Mouse (Mus musculus) embryonic facial prominence, embryonic 12.5 days (tissue): ENCODE results near the gene Ggta1. TPM values are rescaled to one million over a fixed set of nuclear protein-coding genes. Genes with fewer than 3 reads are reported as not detected.
A peak's percentile ranks its signal among the peaks of the same experiment; 100 is the strongest.

ENCODE experiments used
- ATAC-seq: fragments of 200-750 bp; cut with Nextera tagmentation; 2 replicates; pipeline ENCODE4 v1.8.0; 2017; ENCODE audit not compliant: insufficient number of reproducible peaks, insufficient read depth, low FRiP score, low TSS enrichment
- H3K27ac ChIP-seq: fragments of 300-500 bp; sonication (generic); 2 replicates; pipeline ENCODE4 v1.5.1; 2016; ENCODE audit warnings: mild to moderate bottlenecking
- H3K27me3 ChIP-seq: fragments of 300-500 bp; sonication (generic); 2 replicates; pipeline ENCODE4 v1.6.1; 2016; ENCODE audit warnings: mild to moderate bottlenecking, moderate library complexity
- H3K36me3 ChIP-seq: fragments of 300-500 bp; sonication (generic); 2 replicates; pipeline ENCODE4 v1.6.1; 2016; ENCODE audit warnings: mild to moderate bottlenecking
- H3K4me1 ChIP-seq: fragments of 300-500 bp; sonication (generic); 2 replicates; pipeline ENCODE4 v1.6.1; 2016
- H3K4me2 ChIP-seq: fragments of 300-500 bp; sonication (generic); replicated peaks from 2 replicates; pipeline ENCODE4 v1.6.1; 2016; ENCODE audit warnings: mild to moderate bottlenecking, moderate library complexity
- H3K4me3 ChIP-seq: fragments of 300-500 bp; sonication (generic); 2 replicates; pipeline ENCODE4 v1.5.1; 2016; ENCODE audit warnings: mild to moderate bottlenecking
- H3K9ac ChIP-seq: fragments of 300-500 bp; sonication (generic); 2 replicates; pipeline ENCODE4 v1.6.1; 2016; ENCODE audit warnings: mild to moderate bottlenecking, moderate library complexity
- H3K9me3 ChIP-seq: fragments of 300-500 bp; sonication (generic); 2 replicates; pipeline ENCODE4 v1.6.1; 2016; ENCODE audit warnings: mild to moderate bottlenecking, moderate library complexity
- WGBS: fragments of 180-500 bp; shearing (Covaris S2); methylation state at CpG from one replicate; pipeline ENCODE4 v1.1.7; 2016; 5-methylcytosine and 5-hydroxymethylcytosine counted together
- polyA plus RNA-seq: library from polyadenylated mRNA; unstranded; fragments of >200 nt; fragmentation: Nextera tagmentation; extraction: Ambion mirVana; gene quantifications from 2 replicates; pipeline ENCODE4 v1.2.1, GENCODE M21; 2016

Ggta1 gene
- 9.8 and 10.8 TPM in 2 replicates for polyA plus RNA-seq

GRCm38 (mm10) chr2:35462791-35463281 is at the start of gene Ggta1:
Gene Ggta1 (minus strand): TSS chr2:35463231.
- peak within 1 kb of the TSS; percentile 75 for H3K9ac ChIP-seq
- no peaks in the 10 kb centered on the region for H3K9me3 ChIP-seq
- 0 out of 2 replicates have a peak within 1 kb of the TSS, but pooled peaks have one; percentile 30 for H3K27ac ChIP-seq
- H3K27me3 ChIP-seq, result peaks cover 9% of the 10 kb centered on the region; the same call in 1 of the 2 replicates
- H3K36me3 ChIP-seq, result no peaks in the 10 kb centered on the region
- H3K4me1 ChIP-seq, result peaks cover 30% of the 10 kb centered on the region
- no peak for ATAC-seq
- H3K4me2 ChIP-seq, result peak within 1 kb of the TSS; percentile 98
- WGBS, result 16% methylated on average over 7 of the region's 7 CpGs
- H3K4me3 ChIP-seq, result peak within 1 kb of the TSS; percentile 52

DNA sequence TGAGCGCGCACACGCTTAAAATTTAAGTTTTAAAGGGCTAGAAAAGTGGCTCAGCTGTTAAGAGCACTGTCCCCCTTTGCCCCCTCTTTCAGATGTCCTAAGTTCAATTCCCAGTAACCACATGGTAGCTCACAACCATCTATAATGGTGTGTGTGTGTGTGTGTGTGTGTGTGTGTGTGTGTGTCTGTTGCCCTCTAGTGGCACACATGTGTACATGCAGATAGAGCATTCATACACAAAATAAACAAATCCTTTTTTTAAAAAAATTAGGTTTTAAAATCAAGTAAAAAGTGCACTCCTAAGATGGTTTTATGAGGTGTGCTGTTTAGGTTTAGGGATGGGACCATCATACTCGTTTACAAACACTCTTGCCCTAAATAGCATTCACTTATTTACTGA is 49.2 kb upstream of the Ggta1 start:
- WGBS, result 94% methylated on average over 4 of the region's 4 CpGs
- Histone ChIP-seq H3K27me3 (no peaks in the 10 kb centered on the region), H3K4me3 (no peak overlapping the region), H3K9ac (no peak overlapping the region), H3K4me2 (no peak overlapping the region), H3K9me3 (no peaks in the 10 kb centered on the region), H3K27ac (no peak overlapping the region), H3K4me1 (peaks cover 42% of the 10 kb centered on the region), H3K36me3 (no peaks in the 10 kb centered on the region)
- no peak for ATAC-seq

DNA sequence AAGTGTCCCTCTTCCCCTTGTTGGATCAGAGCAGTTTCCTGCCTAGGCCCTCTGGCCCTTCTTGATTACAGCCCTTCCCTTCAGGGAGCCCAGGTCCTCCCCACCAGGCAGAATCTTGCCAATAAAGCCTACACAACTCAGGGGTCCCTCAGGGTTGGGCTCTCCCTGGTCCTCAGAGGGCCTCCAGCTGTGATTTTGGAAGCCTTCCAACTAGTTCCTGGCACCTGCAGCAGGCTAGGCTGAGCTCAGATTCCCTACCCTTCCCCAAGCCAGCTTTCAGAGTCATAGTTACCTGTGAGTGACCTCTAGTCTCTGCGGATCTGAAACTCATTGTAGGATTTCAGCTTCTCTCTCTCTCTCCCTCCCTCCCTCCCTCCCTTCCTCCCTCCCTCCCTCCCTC is 47.9 kb upstream of the Ggta1 start:
- H3K4me3 ChIP-seq, result no peak overlapping the region
- H3K36me3 ChIP-seq, result no peaks in the 10 kb centered on the region
- no peaks in the 10 kb centered on the region for H3K27me3 ChIP-seq
- no peaks in the 10 kb centered on the region for H3K9me3 ChIP-seq
- no peak overlapping the region for H3K27ac ChIP-seq
- peaks cover 50% of the 10 kb centered on the region for H3K4me1 ChIP-seq
- WGBS, result 36% methylated on average over 1 of the region's 1 CpGs
- no peak overlapping the region for H3K4me2 ChIP-seq
- H3K9ac ChIP-seq, result no peak overlapping the region
- ATAC-seq, result no peak

DNA sequence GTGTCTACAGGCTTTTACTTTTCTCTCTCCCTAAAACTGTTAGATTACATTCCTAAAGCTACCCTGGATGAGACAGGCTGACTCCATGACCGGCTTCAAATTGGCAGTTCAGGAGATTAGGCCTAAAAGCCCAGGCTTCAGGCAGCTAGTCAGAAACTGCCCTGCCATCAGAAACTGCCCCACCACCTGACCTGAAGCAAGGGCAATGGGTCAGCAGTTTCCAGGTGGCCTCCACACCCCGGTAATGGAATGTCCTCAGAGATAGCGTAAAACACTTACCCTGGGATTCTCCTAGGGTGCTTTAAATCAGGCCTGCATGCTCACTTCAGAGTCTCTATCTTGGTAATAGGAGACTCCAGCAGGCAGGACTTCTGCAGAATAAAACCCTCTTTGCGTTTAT is 46.9 kb upstream of the Ggta1 start:
- WGBS, result 49% methylated on average over 4 of the region's 4 CpGs
- Histone ChIP-seq H3K27me3 (no peaks in the 10 kb centered on the region), H3K4me1 (peaks cover 50% of the 10 kb centered on the region), H3K9me3 (no peaks in the 10 kb centered on the region), H3K9ac (no peak overlapping the region), H3K4me3 (no peak overlapping the region), H3K36me3 (no peaks in the 10 kb centered on the region), H3K27ac (peak overlapping the region; percentile 48; the same call in 1 of the 2 replicates), H3K4me2 (no peak overlapping the region)
- no peak for ATAC-seq

- Histone ChIP-seq H3K4me2 (no peak overlapping the region), H3K9me3 (no peaks in the 10 kb centered on the region), H3K27ac (no peak overlapping the region), H3K27me3 (no peaks in the 10 kb centered on the region), H3K4me3 (no peak overlapping the region), H3K9ac (no peak overlapping the region), H3K4me1 (peaks cover 49% of the 10 kb centered on the region), H3K36me3 (no peaks in the 10 kb centered on the region)
- ATAC-seq, result no peak
- 16% methylated on average over 6 of the region's 6 CpGs for WGBS
Measured at GRCm38 (mm10) chr2:35509343-35509667, 46.3 kb upstream of the Ggta1 start.

GRCm38 (mm10) chr2:35508597-35509342 is 45.7 kb upstream of the Ggta1 start:
- H3K36me3 ChIP-seq, result no peaks in the 10 kb centered on the region
- 25% methylated on average over 10 of the region's 10 CpGs for WGBS

GRCm38 (mm10) chr2:35507191-35507511 is 44.1 kb upstream of the Ggta1 start:
- ATAC-seq, result no peak
- 49% methylated on average over 9 of the region's 9 CpGs for WGBS
- no peaks in the 10 kb centered on the region for H3K27me3 ChIP-seq
- no peak overlapping the region for H3K4me2 ChIP-seq
- no peak overlapping the region for H3K9ac ChIP-seq
- no peak overlapping the region for H3K27ac ChIP-seq
- no peak overlapping the region for H3K4me3 ChIP-seq
- peaks cover 59% of the 10 kb centered on the region for H3K4me1 ChIP-seq
- no peaks in the 10 kb centered on the region for H3K9me3 ChIP-seq
- no peaks in the 10 kb centered on the region for H3K36me3 ChIP-seq

More at GRCm38 (mm10) chr2:35508597-35509342, 45.7 kb upstream of the Ggta1 start:
- no peak overlapping the region for H3K4me3 ChIP-seq
- no peaks in the 10 kb centered on the region for H3K9me3 ChIP-seq
- no peak overlapping the region for H3K9ac ChIP-seq
- no peak for ATAC-seq
- no peak overlapping the region for H3K4me2 ChIP-seq
- H3K27me3 ChIP-seq, result no peaks in the 10 kb centered on the region
- peak overlapping the region; percentile 58 for H3K27ac ChIP-seq
- H3K4me1 ChIP-seq, result peaks cover 49% of the 10 kb centered on the region

DNA sequence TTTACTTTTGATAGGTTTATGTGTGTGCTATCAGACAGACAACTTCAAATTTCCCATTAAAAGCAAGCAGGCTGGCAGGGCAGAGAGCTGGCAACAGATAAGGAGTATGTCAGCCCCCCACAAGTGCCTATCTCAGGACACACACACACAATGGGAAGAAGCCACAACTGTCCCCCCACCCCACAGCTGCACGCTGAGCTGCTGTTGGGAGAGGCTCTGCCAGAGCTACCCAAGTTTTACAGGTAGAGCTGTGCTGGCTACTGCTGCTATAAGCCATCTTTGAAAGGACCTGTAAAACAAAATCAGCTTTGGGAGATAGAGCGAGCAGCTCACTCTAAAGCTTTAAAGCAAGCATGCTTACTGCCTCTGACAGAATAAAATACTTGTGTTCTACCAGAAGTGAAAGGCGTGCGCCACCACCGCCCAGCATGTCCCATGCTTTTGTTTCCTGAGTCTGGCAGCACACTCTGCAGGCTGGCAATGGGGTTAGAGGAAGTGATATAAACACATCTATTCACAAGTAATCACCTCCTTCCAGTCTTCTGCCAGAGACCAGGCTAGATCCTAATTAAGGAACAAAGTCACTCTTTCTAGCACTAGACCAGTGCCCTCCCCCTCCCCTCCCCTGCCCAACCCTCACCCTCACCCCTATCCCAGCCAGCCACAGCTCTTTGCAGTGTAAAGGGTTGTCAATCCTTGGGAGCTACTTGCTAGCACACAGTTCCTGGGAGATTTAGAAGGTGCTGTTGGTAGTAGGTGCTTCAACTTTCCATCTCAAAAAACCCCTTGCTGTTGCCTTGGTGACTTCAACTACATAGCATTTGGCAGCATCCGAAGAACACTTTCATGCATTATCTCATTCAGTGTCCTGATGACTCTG is 43.5 kb upstream of the Ggta1 start:
- Histone ChIP-seq H3K9me3 (no peaks in the 10 kb centered on the region), H3K27me3 (no peaks in the 10 kb centered on the region), H3K4me3 (no peak overlapping the region), H3K9ac (no peak overlapping the region), H3K27ac (no peak overlapping the region), H3K36me3 (no peaks in the 10 kb centered on the region), H3K4me2 (no peak overlapping the region), H3K4me1 (peaks cover 62% of the 10 kb centered on the region)
- no peak for ATAC-seq
- WGBS, result 60% methylated on average over 6 of the region's 6 CpGs

GRCm38 (mm10) chr2:35505519-35506286 is 42.7 kb upstream of the Ggta1 start:
- H3K4me2 ChIP-seq, result no peak overlapping the region
- ATAC-seq, result no peak
- no peak overlapping the region for H3K9ac ChIP-seq
- peaks cover 59% of the 10 kb centered on the region for H3K4me1 ChIP-seq
- peak overlapping the region; percentile 14; the same call in 1 of the 2 replicates for H3K27ac ChIP-seq
- 84% methylated on average over 6 of the region's 6 CpGs for WGBS
- no peaks in the 10 kb centered on the region for H3K27me3 ChIP-seq
- H3K4me3 ChIP-seq, result no peak overlapping the region
- H3K36me3 ChIP-seq, result no peaks in the 10 kb centered on the region
- no peaks in the 10 kb centered on the region for H3K9me3 ChIP-seq

DNA sequence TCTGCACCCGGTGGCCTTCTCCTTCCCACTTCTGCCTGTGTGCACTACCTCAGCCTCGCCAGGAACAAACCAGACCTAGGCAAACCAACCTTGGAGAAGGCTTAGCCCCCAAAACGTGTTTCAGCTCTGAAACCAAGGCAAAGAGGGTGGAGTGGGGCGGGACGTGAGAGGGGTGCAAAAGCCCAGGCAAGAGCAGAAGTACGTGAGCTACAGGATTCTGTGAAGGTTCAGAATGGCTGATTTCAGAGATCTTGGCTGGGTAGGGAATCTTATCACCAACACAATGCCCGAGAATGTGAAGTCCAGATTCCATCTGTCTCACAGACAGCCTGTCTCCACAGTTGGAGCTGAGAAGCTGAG is 41.4 kb upstream of the Ggta1 start:
- ATAC-seq, result no peak
- no peak overlapping the region for H3K4me2 ChIP-seq
- H3K9ac ChIP-seq, result no peak overlapping the region
- H3K4me3 ChIP-seq, result no peak overlapping the region
- H3K9me3 ChIP-seq, result no peaks in the 10 kb centered on the region
- no peaks in the 10 kb centered on the region for H3K27me3 ChIP-seq
- WGBS, result 39% methylated on average over 7 of the region's 7 CpGs
- H3K36me3 ChIP-seq, result no peaks in the 10 kb centered on the region
- peak overlapping the region; percentile 81 for H3K27ac ChIP-seq
- peaks cover 52% of the 10 kb centered on the region for H3K4me1 ChIP-seq

DNA sequence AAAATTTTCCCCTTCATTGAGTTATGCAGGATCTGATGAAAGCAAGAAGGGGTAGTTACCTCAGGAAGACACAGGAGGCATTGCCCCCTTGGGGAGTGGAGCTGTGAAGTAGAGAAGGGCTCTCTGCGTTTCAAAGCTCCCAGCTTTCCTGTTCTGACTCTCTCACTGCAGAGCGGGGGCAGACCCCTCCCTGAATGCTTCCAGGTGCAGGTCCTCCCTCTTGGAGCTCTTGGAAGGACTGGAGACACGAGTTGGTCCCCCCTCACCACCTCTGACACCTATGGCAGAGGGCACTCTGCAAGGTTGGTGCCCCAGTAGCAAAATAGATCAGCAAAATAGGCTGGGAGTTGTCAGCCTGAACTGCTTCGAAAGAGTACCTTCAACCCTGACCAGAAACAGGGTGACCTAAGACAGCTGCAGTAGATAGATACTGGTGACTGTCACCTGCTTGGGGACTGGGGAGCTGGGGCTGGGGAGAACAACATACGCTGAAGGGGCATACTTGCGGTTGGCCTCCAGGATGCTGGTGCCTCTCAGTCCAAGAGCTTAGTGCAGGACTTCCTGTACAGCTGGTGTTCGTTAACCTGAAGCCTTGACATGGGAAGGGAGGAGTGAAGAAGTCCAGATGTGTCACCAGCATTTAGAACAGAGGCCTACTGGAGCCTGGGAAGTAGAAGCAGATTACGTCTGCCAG is 40.8 kb upstream of the Ggta1 start:
- Histone ChIP-seq H3K36me3 (no peaks in the 10 kb centered on the region), H3K9me3 (no peaks in the 10 kb centered on the region), H3K27ac (peak overlapping the region; percentile 81), H3K4me1 (peaks cover 47% of the 10 kb centered on the region), H3K9ac (no peak overlapping the region), H3K27me3 (no peaks in the 10 kb centered on the region), H3K4me3 (no peak overlapping the region), H3K4me2 (no peak overlapping the region)
- 18% methylated on average over 8 of the region's 8 CpGs for WGBS
- ATAC-seq, result peak; percentile 13; the same call in 1 of the 2 replicates
